Mouse (Mus musculus) forebrain, embryonic 14.5 days (tissue): ENCODE measurements around the gene Cer1. TPM values are rescaled to one million over a fixed set of nuclear protein-coding genes. Genes with fewer than 3 reads are reported as not detected.

ENCODE experiments used
- ATAC-seq: fragments of 200-750 bp; cut with Nextera tagmentation; 2 replicates; pipeline ENCODE4 v1.8.0; 2017; ENCODE audit warnings: mild to moderate bottlenecking, moderate library complexity
- DNase-seq: peaks from one replicate; pipeline ENCODE4 v3.0.0-alpha.2; 2015; ENCODE audit warnings: low spot score
- H3K27ac ChIP-seq: fragments of 300-500 bp; sonication (generic); 2 replicates; pipeline ENCODE4 v1.5.1; 2014; ENCODE audit warnings: low read depth, mild to moderate bottlenecking, control low read depth, low read length, moderate library complexity
- H3K27me3 ChIP-seq: fragments of 300-500 bp; sonication (generic); replicated peaks from 2 replicates; pipeline ENCODE4 v1.6.1; 2014; ENCODE audit warnings: low read length, control low read depth, mixed read lengths; ENCODE audit not compliant: control insufficient read depth, insufficient read depth
- H3K36me3 ChIP-seq: fragments of 300-500 bp; sonication (generic); 2 replicates; pipeline ENCODE4 v1.6.1; 2014; ENCODE audit warnings: low read length, control low read depth; ENCODE audit not compliant: control insufficient read depth, insufficient read depth
- H3K4me1 ChIP-seq: fragments of 300-500 bp; sonication (generic); 2 replicates; pipeline ENCODE4 v1.6.1; 2014; ENCODE audit warnings: antibody characterized with exemption, low read length, control low read depth; ENCODE audit not compliant: control insufficient read depth, insufficient read depth
- H3K4me2 ChIP-seq: fragments of 300-500 bp; sonication (generic); 2 replicates; pipeline ENCODE4 v1.6.1; 2014; ENCODE audit warnings: mild to moderate bottlenecking, control low read depth, low read length
- H3K4me3 ChIP-seq: fragments of 300-500 bp; sonication (generic); 2 replicates; pipeline ENCODE4 v1.5.1; 2014; ENCODE audit warnings: low read depth, low read length, control low read depth
- H3K9ac ChIP-seq: fragments of 300-500 bp; sonication (generic); 2 replicates; pipeline ENCODE4 v1.6.1; 2014; ENCODE audit warnings: mild to moderate bottlenecking, low read length, control low read depth, moderate library complexity
- H3K9me3 ChIP-seq: fragments of 300-500 bp; sonication (generic); replicated peaks from 2 replicates; pipeline ENCODE4 v1.6.1; 2016; ENCODE audit warnings: low read length, control low read depth, mixed read lengths; ENCODE audit not compliant: control insufficient read depth
- WGBS: fragments of 180-500 bp; shearing (Covaris S2); extraction: QIAGEN DNeasy Blood & Tissue Kit; methylation state at CpG from one replicate; pipeline ENCODE4 v1.1.7; 2014; 5-methylcytosine and 5-hydroxymethylcytosine counted together
- polyA plus RNA-seq: library from polyadenylated mRNA; unstranded; fragments of >200 nt; fragmentation: Nextera tagmentation; extraction: Ambion mirVana; gene quantifications from 2 replicates; pipeline ENCODE4 v1.2.1, GENCODE M21; 2014

The Cer1 gene
- polyA plus RNA-seq, 1 experiment from 2014 or later = 0.10 TPM

DNA sequence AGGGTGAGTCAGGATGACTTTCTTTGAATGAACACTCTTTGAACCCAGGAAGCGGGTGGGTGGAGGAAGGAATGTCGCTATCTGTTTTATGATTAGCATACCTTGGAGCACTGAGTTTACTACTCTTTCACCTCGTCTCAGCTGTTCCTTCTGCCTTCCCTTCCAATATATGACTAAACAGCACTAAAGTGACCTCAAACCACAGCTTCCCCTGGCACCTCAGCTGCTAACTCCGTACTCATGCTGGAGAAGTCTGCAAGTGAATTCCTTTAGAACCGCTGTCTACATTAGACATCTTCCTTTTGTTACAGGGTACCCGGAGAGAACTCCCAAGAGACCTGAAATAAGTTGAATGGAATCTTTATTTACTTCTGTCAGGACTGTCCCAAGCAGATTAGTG is 14.0 kb downstream of the Cer1 start:
- Histone ChIP-seq H3K4me3 (no peak overlapping the region), H3K36me3 (no peaks in the 10 kb centered on the region), H3K4me2 (no peak overlapping the region), H3K9ac (no peak overlapping the region), H3K4me1 (peaks cover 3% of the 10 kb centered on the region; the same call in 1 of the 2 replicates), H3K9me3 (no peaks in the 10 kb centered on the region), H3K27ac (no peak overlapping the region), H3K27me3 (no peaks in the 10 kb centered on the region)
- DNase-seq (no peak), ATAC-seq (no peak)
- WGBS = 94% methylated on average over 6 of the region's 6 CpGs

DNA sequence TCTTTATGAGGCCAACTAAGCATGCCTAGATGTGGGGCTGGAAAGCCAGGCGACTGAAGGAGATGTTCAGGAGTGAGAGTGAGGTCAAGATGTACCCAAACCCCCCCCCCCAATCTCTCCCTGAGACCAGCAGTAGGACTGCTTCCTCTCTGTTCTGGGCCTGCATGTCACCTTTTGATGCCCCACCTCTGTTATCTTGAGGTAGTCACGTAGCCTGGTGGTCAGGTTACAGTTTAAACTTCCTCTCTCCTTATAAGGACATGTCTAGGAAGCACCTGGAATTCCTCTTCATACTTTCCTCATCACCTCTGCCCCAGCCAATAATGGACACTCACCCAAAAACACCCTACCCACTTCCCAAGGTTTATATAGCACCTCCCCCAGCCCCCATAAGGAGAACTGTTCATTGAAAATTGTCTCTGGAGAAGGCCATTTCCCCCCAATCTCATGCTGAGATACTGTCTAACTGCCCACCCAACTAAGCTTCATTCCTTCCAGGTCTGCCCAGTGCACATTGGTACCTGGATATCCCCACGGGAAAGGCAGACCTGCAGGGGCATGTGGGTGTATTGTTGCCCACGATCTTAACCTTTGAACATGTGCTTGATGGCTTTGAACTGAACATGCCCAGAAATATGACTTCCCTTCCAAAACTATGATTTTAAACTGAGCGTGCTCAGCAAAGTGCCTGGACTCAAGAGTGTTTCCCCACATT is 17.1 kb downstream of the Cer1 start:
- 94% methylated on average over 5 of the region's 5 CpGs for WGBS
- ATAC-seq = no peak
- no peak overlapping the region for H3K27ac ChIP-seq

DNA sequence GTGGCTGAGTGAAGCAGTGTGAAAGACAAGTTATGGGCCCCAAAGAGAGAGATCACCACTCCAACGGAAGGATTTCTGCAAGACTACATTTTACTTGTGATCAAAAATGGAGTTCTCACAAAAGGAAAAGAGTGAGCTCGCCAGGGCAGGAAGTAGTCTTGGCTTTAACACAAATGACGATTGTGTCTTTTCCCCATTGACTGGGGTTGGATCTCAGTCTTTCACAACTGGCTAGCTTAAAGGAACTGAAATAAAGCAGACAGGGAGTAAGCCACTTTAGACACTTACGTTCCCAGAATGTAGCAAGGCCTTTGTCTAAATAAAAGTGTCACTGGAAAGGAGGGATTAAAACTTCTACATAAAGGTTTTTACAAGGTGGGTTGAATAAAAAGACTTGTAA is 17.8 kb downstream of the Cer1 start:
- Histone ChIP-seq H3K36me3 (no peaks in the 10 kb centered on the region), H3K27ac (no peak overlapping the region), H3K4me2 (no peak overlapping the region), H3K9me3 (no peaks in the 10 kb centered on the region), H3K9ac (no peak overlapping the region), H3K27me3 (no peaks in the 10 kb centered on the region), H3K4me3 (no peak overlapping the region), H3K4me1 (peaks cover 2% of the 10 kb centered on the region; the same call in 1 of the 2 replicates)
- no peak for DNase-seq
- 18% methylated on average over 4 of the region's 4 CpGs for WGBS
- no peak for ATAC-seq

More for the DNA sequence above, 17.1 kb downstream of the Cer1 start:
- Histone ChIP-seq H3K4me3 (no peak overlapping the region), H3K27me3 (no peaks in the 10 kb centered on the region), H3K9ac (no peak overlapping the region), H3K4me2 (no peak overlapping the region), H3K9me3 (no peaks in the 10 kb centered on the region), H3K36me3 (no peaks in the 10 kb centered on the region), H3K4me1 (peaks cover 5% of the 10 kb centered on the region)
- DNase-seq = no peak

DNA sequence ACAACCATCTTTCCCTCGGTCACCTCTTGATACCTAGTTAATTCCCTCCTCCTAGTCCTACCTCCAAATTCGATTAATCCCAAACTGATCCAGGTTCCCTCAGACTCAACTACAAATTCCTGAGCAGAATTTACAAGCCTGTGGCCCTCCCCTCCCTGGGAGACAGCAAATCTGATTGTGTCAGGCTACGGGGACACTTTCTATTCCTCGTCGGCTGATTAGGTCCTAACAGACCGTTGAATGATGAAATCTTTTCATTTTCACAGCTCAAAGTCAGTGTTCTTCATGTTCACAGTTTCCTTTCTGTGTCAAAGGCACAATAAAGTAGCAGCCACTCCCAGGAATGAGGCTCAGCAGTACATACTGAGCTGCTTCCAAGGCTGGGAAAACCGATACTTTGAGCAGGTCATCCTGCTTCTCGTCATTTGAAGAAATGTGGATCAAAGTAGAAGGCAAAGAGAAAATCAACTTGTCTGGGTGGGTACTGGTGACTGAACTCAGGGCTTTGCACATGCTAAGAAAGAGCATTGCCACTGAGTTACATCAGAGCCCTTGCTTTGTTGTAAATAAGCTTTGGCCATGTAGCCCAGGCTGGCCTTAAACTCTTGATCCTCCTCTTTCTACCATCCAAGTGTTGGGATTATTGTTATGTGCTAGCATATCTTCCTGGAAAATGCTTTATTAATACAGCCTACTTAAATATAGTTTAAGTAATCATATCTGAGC is 19.8 kb downstream of the Cer1 start:
- H3K36me3 ChIP-seq = no peaks in the 10 kb centered on the region

DNA sequence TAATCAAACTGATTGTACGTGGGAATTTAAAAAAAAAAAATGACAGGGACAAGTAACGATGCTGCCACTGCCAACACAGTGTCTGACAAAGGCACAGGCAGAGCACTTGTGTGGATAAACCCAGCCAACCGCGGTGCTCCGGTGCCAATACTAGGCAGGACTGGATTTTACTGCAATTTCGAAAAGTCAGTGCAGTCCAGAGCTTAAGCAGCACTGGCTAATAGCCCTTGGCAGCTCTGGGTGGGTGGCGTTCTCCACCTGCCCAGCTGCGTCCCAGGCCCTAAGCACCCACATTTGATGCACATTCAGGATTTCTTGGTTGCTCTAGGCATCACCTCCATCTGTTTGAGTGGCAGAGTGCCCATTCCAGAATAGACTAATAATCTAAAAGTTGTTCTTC is 21.6 kb downstream of the Cer1 start:
- no peak overlapping the region for H3K4me2 ChIP-seq
- H3K36me3 ChIP-seq = no peaks in the 10 kb centered on the region
- no peaks in the 10 kb centered on the region for H3K27me3 ChIP-seq
- 60% methylated on average over 8 of the region's 8 CpGs for WGBS
- DNase-seq (peak; percentile 55), ATAC-seq (no peak)
- no peaks in the 10 kb centered on the region for H3K9me3 ChIP-seq
- H3K4me3 ChIP-seq = no peak overlapping the region
- H3K4me1 ChIP-seq = peaks cover 8% of the 10 kb centered on the region
- 0 out of 2 replicates have a peak overlapping the region, but pooled peaks have one; percentile 5 for H3K27ac ChIP-seq
- no peak overlapping the region for H3K9ac ChIP-seq

More for the DNA sequence above, 19.8 kb downstream of the Cer1 start:
- Histone ChIP-seq H3K4me2 (no peak overlapping the region), H3K9me3 (no peaks in the 10 kb centered on the region), H3K27me3 (no peaks in the 10 kb centered on the region), H3K4me1 (peaks cover 2% of the 10 kb centered on the region; the same call in 1 of the 2 replicates), H3K4me3 (no peak overlapping the region), H3K27ac (no peak overlapping the region), H3K9ac (no peak overlapping the region)
- ATAC-seq (no peak), DNase-seq (no peak)
- 76% methylated on average over 8 of the region's 8 CpGs for WGBS

DNA sequence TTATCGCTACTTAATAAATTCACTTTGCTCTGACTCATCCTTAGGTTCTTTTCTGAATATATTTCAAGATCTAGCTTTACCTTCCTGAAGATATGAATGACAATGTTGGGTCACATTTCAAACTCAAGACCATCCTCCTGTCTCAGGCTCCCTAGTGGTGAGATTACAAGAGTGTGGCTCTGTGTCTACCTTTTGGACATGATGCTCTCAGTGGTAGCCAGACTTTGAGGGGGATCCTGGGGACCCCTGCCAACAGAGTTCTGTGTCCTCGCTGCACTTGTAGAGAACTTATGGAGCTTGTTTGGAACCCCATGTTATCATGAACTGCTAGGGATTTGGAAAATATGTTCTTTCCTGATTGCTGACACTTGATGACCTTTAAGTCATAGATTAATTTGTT is 23.5 kb downstream of the Cer1 start:
- no peak for ATAC-seq
- no peak for DNase-seq
- H3K27me3 ChIP-seq = no peaks in the 10 kb centered on the region
- no peak overlapping the region for H3K27ac ChIP-seq
- no peaks in the 10 kb centered on the region for H3K36me3 ChIP-seq
- H3K9ac ChIP-seq = no peak overlapping the region
- no peaks in the 10 kb centered on the region for H3K9me3 ChIP-seq
- H3K4me2 ChIP-seq = no peak overlapping the region
- peaks cover 10% of the 10 kb centered on the region for H3K4me1 ChIP-seq
- WGBS = 93% methylated on average over 2 of the region's 2 CpGs
- H3K4me3 ChIP-seq = no peak overlapping the region

DNA sequence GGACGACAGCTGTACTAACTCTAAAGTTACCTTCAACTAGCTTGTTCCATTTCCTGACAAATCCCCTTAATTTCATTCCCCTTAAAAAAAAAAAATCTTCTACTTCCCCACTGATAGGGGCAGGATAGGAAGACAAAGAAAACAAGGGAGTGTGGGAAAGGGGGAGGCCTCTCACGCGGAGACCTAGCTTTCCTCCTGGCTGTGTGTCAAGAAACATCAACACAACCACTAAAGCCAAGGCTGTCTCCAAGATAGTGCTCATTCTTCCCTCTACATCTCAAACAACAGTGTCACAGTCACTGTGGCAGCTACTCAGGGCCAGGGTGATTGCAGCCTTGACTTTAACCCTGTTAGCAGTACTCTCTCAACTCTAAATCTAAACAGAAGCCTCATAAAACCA is 24.4 kb downstream of the Cer1 start:
- peaks cover 12% of the 10 kb centered on the region for H3K4me1 ChIP-seq
- H3K27ac ChIP-seq = peak overlapping the region; percentile 22; the same call in 1 of the 2 replicates
- no peaks in the 10 kb centered on the region for H3K27me3 ChIP-seq
- no peak overlapping the region for H3K9ac ChIP-seq
- DNase-seq = peak; percentile 69
- no peak overlapping the region for H3K4me2 ChIP-seq
- no peak overlapping the region for H3K4me3 ChIP-seq
- no peak for ATAC-seq
- H3K9me3 ChIP-seq = no peaks in the 10 kb centered on the region
- H3K36me3 ChIP-seq = no peaks in the 10 kb centered on the region
- WGBS = 26% methylated on average over 3 of the region's 3 CpGs

DNA sequence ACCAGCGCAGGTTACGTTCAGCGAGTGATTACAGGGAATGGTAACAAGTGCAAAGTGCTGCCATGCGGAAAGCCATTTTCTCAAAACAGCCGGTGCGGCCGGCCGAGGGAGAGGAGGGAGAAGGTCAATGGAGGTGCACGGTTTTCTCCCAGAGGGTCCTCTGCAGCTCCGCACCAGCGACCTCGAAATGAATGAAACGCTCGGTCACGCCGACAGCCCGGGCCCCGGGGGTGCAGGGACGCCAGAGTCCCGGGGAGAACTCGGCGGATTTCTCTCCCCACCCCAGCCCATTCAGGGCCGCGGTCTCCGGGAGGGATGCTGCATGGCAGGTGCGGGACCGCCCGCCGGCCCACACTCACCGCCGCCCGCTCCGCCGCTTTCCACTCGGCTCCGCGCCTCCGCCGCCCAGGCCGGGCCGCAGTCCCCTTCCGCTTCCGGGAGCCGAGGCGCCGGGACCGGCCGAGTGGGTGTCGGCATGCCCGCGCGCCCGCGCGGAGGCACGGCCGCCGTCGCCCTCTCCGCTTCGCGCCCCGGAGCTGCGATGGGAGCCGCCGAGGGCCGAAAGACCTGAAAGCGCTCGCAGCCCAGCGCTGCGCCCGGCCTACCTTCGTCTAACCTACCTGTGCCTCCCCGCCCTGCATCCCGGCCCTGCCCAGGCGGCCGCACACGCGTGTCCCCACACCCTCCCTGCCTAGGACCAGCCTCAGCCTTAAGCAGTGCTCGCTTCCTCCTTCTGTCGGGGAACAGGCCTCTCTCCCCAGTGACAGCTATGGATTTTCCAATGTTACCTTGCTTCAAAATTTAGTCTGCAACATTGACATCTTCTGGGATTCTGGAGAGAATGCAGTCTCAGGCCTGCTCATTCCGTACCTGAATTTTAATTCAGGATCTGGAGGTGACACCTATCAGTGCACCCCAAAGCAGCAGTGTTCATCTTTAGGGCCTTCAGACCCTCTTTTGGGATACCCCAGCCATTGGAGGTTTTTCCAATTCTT is 25.5 kb downstream of the Cer1 start, which contains the start of gene Zdhhc21:
Gene Zdhhc21, minus strand, starts transcription at position 828 of the 995 bp plus-strand sequence.
- WGBS = under 1% methylated on average over 81 of the region's 82 CpGs
- peak within 1 kb of the TSS; percentile 78 for H3K4me2 ChIP-seq
- peak within 1 kb of the TSS; percentile 94 for H3K27ac ChIP-seq
- H3K4me3 ChIP-seq = peak within 1 kb of the TSS; percentile 74
- H3K9me3 ChIP-seq = no peaks in the 10 kb centered on the region
- no peaks in the 10 kb centered on the region for H3K36me3 ChIP-seq
- no peaks in the 10 kb centered on the region for H3K27me3 ChIP-seq
- peak within 1 kb of the TSS; percentile 97 for H3K9ac ChIP-seq
- DNase-seq = peak; percentile 68
- H3K4me1 ChIP-seq = peaks cover 12% of the 10 kb centered on the region
- ATAC-seq = peak; percentile 87
